Mouse (Mus musculus) CD8-positive naive resting alpha-beta T cell, adult 57 days (primary cell): ENCODE measurements around the gene Padi3. TPM values are rescaled to one million over a fixed set of nuclear protein-coding genes. Genes with fewer than 3 reads are reported as not detected.

Experiments
- total RNA-seq: library from RNA; stranded (reverse); gene quantifications from one replicate; pipeline ENCODE4 v1.2.4, GENCODE M21; 2023

Gene Padi3
- not detected for total RNA-seq

GRCm38 (mm10) chr4:140810458-140811260 is at the start of gene Padi3:
Padi3 (minus strand) TSS chr4:140810648.

DNA sequence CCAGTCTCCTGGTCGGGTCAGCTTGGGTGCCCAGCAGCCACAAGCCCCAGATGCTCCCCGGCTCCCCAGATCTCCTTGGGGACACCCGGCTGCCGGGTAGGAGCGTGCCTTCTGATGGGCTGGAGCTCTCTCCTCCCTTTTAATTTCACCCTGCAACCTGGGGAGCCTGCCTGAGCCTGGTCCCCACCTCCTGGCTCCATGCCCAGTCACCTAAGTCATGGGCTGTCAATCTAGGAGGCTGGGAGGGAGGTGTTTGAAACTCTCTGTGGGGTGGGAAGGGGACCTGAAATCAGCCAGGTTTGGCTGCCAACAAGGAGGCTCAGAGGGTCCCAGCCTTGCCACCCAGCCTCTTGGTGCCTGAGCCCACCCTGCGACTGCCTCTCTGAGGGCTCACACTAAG is 35.2 kb upstream of the Padi3 start, which contains the start of gene Padi1:
Padi1 (minus strand) TSS at position 113 of the 400 bp plus-strand sequence.

DNA sequence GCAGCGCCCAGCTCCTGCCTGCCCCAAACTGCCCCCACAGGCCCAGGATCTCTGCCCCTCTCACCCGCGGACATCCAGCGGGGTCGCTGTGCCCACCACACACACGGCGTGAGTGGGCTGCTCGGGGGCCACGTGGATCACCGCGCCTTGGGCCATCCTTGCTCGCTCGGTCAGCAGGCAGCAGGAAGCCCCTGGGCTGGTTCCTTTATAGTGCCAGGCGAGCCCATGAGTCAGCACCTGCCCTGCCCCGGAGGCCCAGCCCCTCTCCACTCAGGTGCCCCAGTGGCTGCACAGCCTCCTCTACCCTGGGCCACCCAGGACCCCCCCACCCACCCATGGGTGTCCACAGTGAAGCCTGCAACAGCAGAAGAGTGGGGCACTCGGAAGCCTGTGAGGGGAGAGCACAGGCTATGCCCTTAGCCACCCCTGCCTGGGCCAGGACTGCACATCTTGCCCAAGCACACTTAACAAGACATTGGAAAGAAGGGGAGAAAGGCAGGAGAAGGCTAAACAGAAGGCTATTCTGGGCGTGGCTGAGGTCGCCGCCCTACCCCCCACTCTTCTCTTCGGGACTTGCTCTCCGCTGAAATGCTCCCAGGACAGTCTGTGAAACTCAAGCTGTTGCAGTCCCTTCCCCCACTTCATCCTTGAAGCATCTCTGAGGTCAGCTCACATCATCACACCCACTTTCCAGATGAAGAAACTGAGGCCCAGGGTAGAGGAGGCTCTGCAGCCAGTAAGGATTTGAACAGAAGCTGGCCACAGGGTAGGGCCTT is 36.2 kb downstream of the Padi3 start, which contains the start of gene Padi4:
Padi4 (minus strand) TSS at position 212 of the 776 bp plus-strand sequence.

DNA sequence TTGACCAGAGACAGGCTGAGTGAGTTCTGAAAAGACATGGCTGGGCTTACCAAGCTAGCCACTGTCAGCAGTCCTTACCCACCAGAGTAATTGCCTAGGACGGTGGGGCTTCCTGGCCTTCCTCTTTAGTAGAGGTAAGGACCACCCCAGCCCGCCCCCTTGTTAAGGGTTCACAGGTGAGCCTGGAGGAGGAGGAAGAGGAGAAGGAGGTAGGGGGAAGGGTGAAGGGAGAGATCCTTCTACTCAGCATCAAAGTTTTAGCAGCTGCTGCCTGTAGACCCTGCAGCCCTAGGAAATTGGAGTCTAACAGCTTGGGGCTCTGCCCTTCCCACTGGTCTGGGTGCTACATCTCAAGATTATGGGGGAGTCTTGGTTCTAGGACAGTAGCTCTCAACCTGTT is 67.9 kb downstream of the Padi3 start, which contains the start of gene Padi6:
Padi6 (minus strand) TSS at position 101 of the 400 bp plus-strand sequence.

Other genes with a start within 250 kb of the Padi3 start
- gene Arhgef10l, start 144.6 kb downstream of the Padi3 start, total RNA-seq = 0.77 TPM
- gene Rcc2, start 110.1 kb downstream of the Padi3 start, total RNA-seq = 134 TPM
- gene Padi6, start 68.0 kb downstream of the Padi3 start, total RNA-seq = not detected
- 0.67 TPM for gene Padi4, start 36.4 kb downstream of the Padi3 start, total RNA-seq
- 0.31 TPM for gene Padi1, start 35.1 kb upstream of the Padi3 start, total RNA-seq
- 42.4 TPM for gene Padi2, start 95.7 kb upstream of the Padi3 start, total RNA-seq
- 84.0 TPM for gene Sdhb, start 150.6 kb upstream of the Padi3 start, total RNA-seq
- gene Atp13a2, start 176.2 kb upstream of the Padi3 start, total RNA-seq = 31.8 TPM
- gene Mfap2, start 199.8 kb upstream of the Padi3 start, total RNA-seq = not detected
- 13.7 TPM for gene Crocc, start 249.9 kb upstream of the Padi3 start, total RNA-seq